Mouse (Mus musculus) midbrain, embryonic 13.5 days (tissue): Measurements from ENCODE around the gene AW551984. TPM values are rescaled to one million over a fixed set of nuclear protein-coding genes. Genes with fewer than 3 reads are reported as not detected.

ENCODE experiments used
- ATAC-seq: fragments of 200-750 bp; cut with Nextera tagmentation; 2 replicates; pipeline ENCODE4 v1.8.0; 2017; ENCODE audit warnings: mild to moderate bottlenecking, moderate TSS enrichment, moderate library complexity
- H3K27ac ChIP-seq: fragments of 300-500 bp; sonication (generic); 2 replicates; pipeline ENCODE4 v1.5.1; 2015; ENCODE audit warnings: inconsistent platforms, mild to moderate bottlenecking, moderate library complexity
- H3K27me3 ChIP-seq: fragments of 300-500 bp; sonication (generic); 2 replicates; pipeline ENCODE4 v1.6.1; 2015; ENCODE audit warnings: mild to moderate bottlenecking, inconsistent platforms
- H3K36me3 ChIP-seq: fragments of 300-500 bp; sonication (generic); 2 replicates; pipeline ENCODE4 v1.6.1; 2015; ENCODE audit warnings: mild to moderate bottlenecking, inconsistent platforms
- H3K4me1 ChIP-seq: fragments of 300-500 bp; sonication (generic); replicated peaks from 2 replicates; pipeline ENCODE4 v1.6.1; 2015; ENCODE audit warnings: inconsistent platforms
- H3K4me2 ChIP-seq: fragments of 300-500 bp; sonication (generic); replicated peaks from 2 replicates; pipeline ENCODE4 v1.6.1; 2015; ENCODE audit warnings: moderate library complexity, mild to moderate bottlenecking, inconsistent platforms
- H3K4me3 ChIP-seq: fragments of 300-500 bp; sonication (generic); replicated peaks from 2 replicates; pipeline ENCODE4 v1.5.1; 2015; ENCODE audit warnings: mild to moderate bottlenecking, inconsistent platforms
- H3K9ac ChIP-seq: fragments of 300-500 bp; sonication (generic); replicated peaks from 2 replicates; pipeline ENCODE4 v1.6.1; 2015; ENCODE audit warnings: mild to moderate bottlenecking, inconsistent platforms
- H3K9me3 ChIP-seq: fragments of 300-500 bp; sonication (generic); 2 replicates; pipeline ENCODE4 v1.6.1; 2016; ENCODE audit warnings: mild to moderate bottlenecking, inconsistent platforms
- WGBS: fragments of 180-500 bp; shearing (Covaris S2); methylation state at CpG from one replicate; pipeline ENCODE4 v1.1.7; 2015; 5-methylcytosine and 5-hydroxymethylcytosine counted together
- polyA plus RNA-seq: library from polyadenylated mRNA; unstranded; fragments of >200 nt; fragmentation: Nextera tagmentation; extraction: Ambion mirVana; gene quantifications from 2 replicates; pipeline ENCODE4 v1.2.1, GENCODE M21; 2015

Gene AW551984
- polyA plus RNA-seq, 1 experiment from 2014 or later: 59.7 TPM

GRCm38 (mm10) chr9:39602536-39603332 lies 1.5 kb downstream of the AW551984 start:
- Histone ChIP-seq H3K27me3 (0 out of 2 replicates have a peak, but pooled peaks cover 3% of the 10 kb centered on the region), H3K36me3 (no peaks in the 10 kb centered on the region), H3K9me3 (no peaks in the 10 kb centered on the region), H3K4me2 (peak overlapping the region; percentile 81), H3K9ac (peak overlapping the region; percentile 58), H3K27ac (peak overlapping the region; percentile 53), H3K4me3 (peak overlapping the region; percentile 47), H3K4me1 (peaks cover 21% of the 10 kb centered on the region)
- under 1% methylated on average over 19 of the region's 19 CpGs for WGBS
- ATAC-seq: peak; percentile 90

GRCm38 (mm10) chr9:39577050-39577449 lies 27.2 kb downstream of the AW551984 start:
- Histone ChIP-seq H3K4me2 (no peak overlapping the region), H3K27me3 (no peaks in the 10 kb centered on the region), H3K9me3 (no peaks in the 10 kb centered on the region), H3K4me1 (no peaks in the 10 kb centered on the region), H3K9ac (no peak overlapping the region), H3K27ac (no peak overlapping the region), H3K4me3 (no peak overlapping the region), H3K36me3 (no peaks in the 10 kb centered on the region)
- no peak for ATAC-seq
- 94% methylated on average over 5 of the region's 5 CpGs for WGBS

GRCm38 (mm10) chr9:39575469-39575868 lies 28.7 kb downstream of the AW551984 start, which contains the start of gene Olfr959:
TSS of gene Olfr959 (minus strand) at chr9:39575569.
- ATAC-seq: no peak
- H3K27me3 ChIP-seq: no peaks in the 10 kb centered on the region
- H3K36me3 ChIP-seq: no peaks in the 10 kb centered on the region
- H3K4me3 ChIP-seq: no peak within 1 kb of the TSS
- WGBS: 87% methylated on average over 3 of the region's 3 CpGs
- no peak within 1 kb of the TSS for H3K27ac ChIP-seq
- no peaks in the 10 kb centered on the region for H3K4me1 ChIP-seq
- no peak within 1 kb of the TSS for H3K9ac ChIP-seq
- H3K4me2 ChIP-seq: no peak within 1 kb of the TSS
- H3K9me3 ChIP-seq: no peaks in the 10 kb centered on the region

- peaks cover 13% of the 10 kb centered on the region; the same call in 1 of the 2 replicates for H3K4me1 ChIP-seq
- H3K27me3 ChIP-seq: no peaks in the 10 kb centered on the region
- H3K9ac ChIP-seq: no peak overlapping the region
- H3K4me3 ChIP-seq: no peak overlapping the region
- peak; percentile 53 for ATAC-seq
- no peak overlapping the region for H3K4me2 ChIP-seq
- H3K36me3 ChIP-seq: no peaks in the 10 kb centered on the region
- no peaks in the 10 kb centered on the region for H3K9me3 ChIP-seq
- H3K27ac ChIP-seq: peak overlapping the region; percentile 89
Observed at GRCm38 (mm10) chr9:39558349-39558647, 45.9 kb downstream of the AW551984 start.

- H3K27ac ChIP-seq: peak overlapping the region; percentile 89
- peak; percentile 95 for ATAC-seq
- H3K4me2 ChIP-seq: peak overlapping the region; percentile 11; the same call in 1 of the 2 replicates
- H3K4me1 ChIP-seq: peaks cover 13% of the 10 kb centered on the region; the same call in 1 of the 2 replicates
- no peaks in the 10 kb centered on the region for H3K36me3 ChIP-seq
- no peak overlapping the region for H3K4me3 ChIP-seq
- H3K9ac ChIP-seq: no peak overlapping the region
- 16% methylated on average over 3 of the region's 3 CpGs for WGBS
- no peaks in the 10 kb centered on the region for H3K9me3 ChIP-seq
- H3K27me3 ChIP-seq: no peaks in the 10 kb centered on the region
Observed at GRCm38 (mm10) chr9:39557529-39558348, 46.5 kb downstream of the AW551984 start.

- H3K9me3 ChIP-seq: no peaks in the 10 kb centered on the region
- peaks cover 13% of the 10 kb centered on the region; the same call in 1 of the 2 replicates for H3K4me1 ChIP-seq
- no peak for ATAC-seq
- no peak within 1 kb of the TSS for H3K4me2 ChIP-seq
- H3K36me3 ChIP-seq: no peaks in the 10 kb centered on the region
- WGBS: 68% methylated on average over 2 of the region's 2 CpGs
- no peak within 1 kb of the TSS for H3K27ac ChIP-seq
- no peaks in the 10 kb centered on the region for H3K27me3 ChIP-seq
- H3K4me3 ChIP-seq: no peak within 1 kb of the TSS
- H3K9ac ChIP-seq: no peak within 1 kb of the TSS
Observed at GRCm38 (mm10) chr9:39553946-39554345, 50.3 kb downstream of the AW551984 start, which contains the start of gene Olfr958. TSS of gene Olfr958 (minus strand) at chr9:39554054.

- no peaks in the 10 kb centered on the region for H3K9me3 ChIP-seq
- no peak overlapping the region for H3K4me3 ChIP-seq
- no peak for ATAC-seq
- no peaks in the 10 kb centered on the region for H3K27me3 ChIP-seq
- H3K27ac ChIP-seq: no peak overlapping the region
- 79% methylated on average over 5 of the region's 5 CpGs for WGBS
- no peak overlapping the region for H3K9ac ChIP-seq
- no peak overlapping the region for H3K4me2 ChIP-seq
- no peaks in the 10 kb centered on the region for H3K4me1 ChIP-seq
- H3K36me3 ChIP-seq: no peaks in the 10 kb centered on the region
Observed at GRCm38 (mm10) chr9:39550806-39551205, 53.4 kb downstream of the AW551984 start.

Other genes starting within 250 kb of the AW551984 start
- gene Olfr951, start 217.0 kb downstream of the AW551984 start, polyA plus RNA-seq: not detected in 2 replicates
- not detected in 2 replicates for gene Olfr952, start 177.3 kb downstream of the AW551984 start, polyA plus RNA-seq
- not detected in 2 replicates for gene Olfr954, start 147.7 kb downstream of the AW551984 start, polyA plus RNA-seq
- not detected in 2 replicates for gene Olfr955, start 132.5 kb downstream of the AW551984 start, polyA plus RNA-seq
- not detected in 2 replicates for gene Olfr44, start 110.4 kb downstream of the AW551984 start, polyA plus RNA-seq
- gene Olfr957, start 88.6 kb downstream of the AW551984 start, polyA plus RNA-seq: not detected in 2 replicates
- gene Olfr958, start 50.3 kb downstream of the AW551984 start, polyA plus RNA-seq: not detected in 2 replicates
- gene Olfr959, start 28.8 kb downstream of the AW551984 start, polyA plus RNA-seq: not detected in 2 replicates
- gene Olfr148, start 6.3 kb upstream of the AW551984 start, polyA plus RNA-seq: not detected in 2 replicates
- not detected in 2 replicates for gene Olfr960, start 17.0 kb upstream of the AW551984 start, polyA plus RNA-seq
- not detected in 2 replicates for gene Olfr961, start 40.7 kb upstream of the AW551984 start, polyA plus RNA-seq
- gene Olfr963, start 62.8 kb upstream of the AW551984 start, polyA plus RNA-seq: not detected in 2 replicates
- not detected in 2 replicates for gene Olfr149, start 102.7 kb upstream of the AW551984 start, polyA plus RNA-seq
- gene Olfr965, start 107.0 kb upstream of the AW551984 start, polyA plus RNA-seq: not detected in 2 replicates
- gene Olfr150, start 126.6 kb upstream of the AW551984 start, polyA plus RNA-seq: not detected in 2 replicates
- gene Olfr967, start 141.8 kb upstream of the AW551984 start, polyA plus RNA-seq: not detected in 2 replicates
- not detected in 2 replicates for gene Olfr968, start 178.8 kb upstream of the AW551984 start, polyA plus RNA-seq
- not detected in 2 replicates for gene Olfr969, start 186.5 kb upstream of the AW551984 start, polyA plus RNA-seq
- gene Olfr970, start 204.5 kb upstream of the AW551984 start, polyA plus RNA-seq: not detected in 2 replicates
- not detected in 2 replicates for gene Olfr971, start 232.5 kb upstream of the AW551984 start, polyA plus RNA-seq